Mouse (Mus musculus): Measurements from ENCODE around the gene Vmn2r80.
"Not testable (repeated sequence)": the region's sequence is repeated elsewhere in the genome, so short reads cannot be mapped to it uniquely, and the experiment has no call there.

- TF ChIP-seq CTCF, EP300 (IDR thresholded peaks at IDR 0.05; ENCODE audit: low read depth): not testable (repeated sequence)
Measured at GRCm38 (mm10) chr10:79148469-79148868, at the start of gene Vmn2r80.
